Mouse (Mus musculus) frontal cortex, postnatal 36 days (tissue): Measurements from ENCODE around the gene Fam241a.

Experiments
- DNase-seq, 2 experiments: peaks; one replicate each; pipeline ENCODE4 v3.0.0; 2022; ENCODE audit warnings: low spot score in 2 of 2

Fam241a gene

DNA sequence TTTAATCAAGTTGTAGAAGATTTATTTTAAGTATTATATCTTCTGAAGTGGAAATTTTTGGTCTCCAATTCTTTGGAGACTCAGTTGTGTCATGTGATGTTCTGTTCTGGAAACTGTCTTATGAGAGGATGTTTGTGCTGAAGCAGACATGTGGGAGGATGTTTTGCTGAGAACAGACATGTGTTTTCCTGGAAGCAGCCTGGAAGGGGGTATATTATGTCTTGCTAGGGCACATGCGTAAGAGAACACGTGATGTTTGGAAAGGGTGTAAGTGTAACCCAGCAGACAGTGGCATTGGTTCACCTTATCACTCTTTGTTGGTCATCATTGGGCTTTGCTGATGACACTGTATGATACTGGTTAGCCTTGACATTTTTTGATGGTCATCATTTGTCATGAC, 20.6 kb downstream of the Fam241a start:
- no peak for DNase-seq

GRCm38 (mm10) chr3:127875059-127875458, 21.1 kb downstream of the Fam241a start:
- no peak for DNase-seq

GRCm38 (mm10) chr3:127874254-127874883, 21.8 kb downstream of the Fam241a start:
- DNase-seq = no peak

- no peak for DNase-seq
Observed at GRCm38 (mm10) chr3:127871575-127871974, 24.5 kb downstream of the Fam241a start.

- no peak for DNase-seq
Observed at GRCm38 (mm10) chr3:127868880-127869279, 27.2 kb downstream of the Fam241a start.

DNA sequence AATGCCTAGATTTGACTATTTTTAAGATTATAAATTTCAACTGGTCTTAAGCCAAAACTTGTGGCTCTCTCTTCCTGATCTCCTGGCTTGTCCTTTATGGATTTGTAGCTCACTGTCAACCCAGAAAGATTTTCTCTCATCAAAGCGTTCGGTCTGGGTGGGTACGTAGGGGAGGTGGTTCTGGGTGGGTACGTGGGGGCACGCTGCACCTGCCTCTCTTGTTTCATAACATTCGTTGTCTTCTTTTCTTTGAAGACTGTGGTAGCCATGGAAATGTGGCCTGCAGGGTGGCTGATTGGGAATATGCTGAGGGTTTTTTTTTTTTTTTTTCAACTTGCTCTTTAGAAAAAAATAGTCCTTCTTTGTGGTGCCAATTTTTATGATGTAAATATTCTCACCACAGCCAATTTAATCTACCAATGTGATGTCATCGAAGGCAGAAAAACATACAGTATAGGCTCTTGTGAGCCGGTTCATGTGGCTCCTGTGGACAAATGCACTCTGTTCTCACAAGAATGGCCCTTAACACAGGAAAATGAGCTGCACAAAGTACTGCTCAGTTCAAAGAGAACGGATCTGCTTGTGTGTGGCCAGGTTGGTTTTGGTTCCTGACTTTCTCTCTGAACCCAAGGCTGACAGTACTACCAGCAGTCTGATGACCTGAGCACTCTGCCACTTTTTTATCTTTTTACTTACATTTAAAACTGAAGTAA, 27.9 kb downstream of the Fam241a start:
- no peak for DNase-seq

DNA sequence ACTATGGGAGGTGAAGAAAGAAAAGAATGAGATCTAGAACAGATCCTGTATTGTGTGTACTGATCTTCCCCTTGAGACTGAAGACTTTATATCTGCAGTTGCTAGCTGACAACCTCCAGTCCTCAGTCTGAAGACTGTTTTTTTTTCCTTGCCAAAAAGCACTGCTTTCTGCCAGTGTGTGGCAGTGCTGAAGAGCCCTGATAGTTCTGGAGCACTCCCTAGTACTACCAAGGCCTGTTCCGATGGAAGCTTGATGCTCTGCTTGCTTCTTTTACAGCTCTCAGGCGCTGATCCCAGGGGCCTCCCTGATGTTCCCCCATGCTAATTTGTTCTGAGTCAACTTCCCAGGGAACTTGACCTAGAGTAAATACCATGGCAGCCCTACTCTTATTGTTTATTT, 31.9 kb downstream of the Fam241a start:
- DNase-seq = no peak

DNA sequence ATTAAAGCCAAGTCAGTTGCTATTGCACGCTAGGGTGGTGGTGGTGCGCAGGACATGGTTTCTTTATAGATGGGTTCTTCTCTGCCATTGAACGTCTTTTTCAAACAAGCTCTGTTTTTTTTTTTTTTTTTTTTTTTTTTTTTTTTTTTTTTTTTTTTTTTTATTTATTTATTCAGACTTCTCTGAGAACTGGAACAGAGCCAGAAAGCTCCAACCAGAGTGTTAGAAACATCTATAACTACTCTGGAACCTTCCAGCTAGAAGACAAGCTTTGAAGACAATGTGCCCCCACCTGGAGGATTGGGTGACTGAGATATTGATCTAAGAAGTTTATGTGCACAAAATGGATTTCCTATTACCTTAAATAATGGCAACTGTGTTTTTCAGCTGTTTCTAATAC, 32.6 kb downstream of the Fam241a start:
- DNase-seq = no peak

DNA sequence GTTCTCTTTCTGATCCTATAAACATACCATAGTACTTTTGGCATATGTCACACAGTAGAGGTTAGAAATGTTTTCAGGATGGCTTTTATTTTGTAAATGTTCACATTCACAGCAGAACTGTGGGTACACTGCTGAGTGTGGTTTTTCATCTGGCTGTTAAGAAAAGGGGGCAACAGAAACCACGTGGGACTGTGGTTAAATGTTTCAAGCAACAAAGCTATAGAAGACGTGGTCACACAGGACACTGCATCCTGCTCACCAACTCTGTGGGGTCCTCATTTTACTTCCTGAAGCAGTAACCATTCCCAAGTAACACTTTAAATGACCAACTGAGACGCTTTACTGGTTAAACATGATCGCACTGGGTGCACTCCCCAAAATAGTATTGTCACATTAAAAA, 33.6 kb downstream of the Fam241a start:
- DNase-seq = no peak

DNA sequence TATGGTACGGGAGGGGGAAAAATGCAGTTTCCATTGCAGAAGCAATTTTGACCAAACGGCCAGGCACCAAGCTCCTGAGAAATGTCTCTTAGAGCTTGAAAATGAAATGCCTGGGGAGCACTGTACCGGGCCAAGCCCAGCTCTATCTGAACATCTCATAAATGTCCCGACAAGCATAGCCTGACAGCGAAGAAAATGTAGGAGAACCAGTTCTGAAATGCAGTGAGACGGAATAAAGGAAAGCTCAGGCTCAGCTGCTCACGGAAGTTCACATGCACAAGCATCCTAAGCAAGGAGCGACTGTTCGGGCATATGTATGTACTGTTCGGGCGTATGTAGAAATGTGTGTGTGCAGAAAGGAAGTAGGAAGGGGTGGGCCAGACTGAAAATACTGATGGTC, 34.8 kb downstream of the Fam241a start:
- DNase-seq = no peak

DNA sequence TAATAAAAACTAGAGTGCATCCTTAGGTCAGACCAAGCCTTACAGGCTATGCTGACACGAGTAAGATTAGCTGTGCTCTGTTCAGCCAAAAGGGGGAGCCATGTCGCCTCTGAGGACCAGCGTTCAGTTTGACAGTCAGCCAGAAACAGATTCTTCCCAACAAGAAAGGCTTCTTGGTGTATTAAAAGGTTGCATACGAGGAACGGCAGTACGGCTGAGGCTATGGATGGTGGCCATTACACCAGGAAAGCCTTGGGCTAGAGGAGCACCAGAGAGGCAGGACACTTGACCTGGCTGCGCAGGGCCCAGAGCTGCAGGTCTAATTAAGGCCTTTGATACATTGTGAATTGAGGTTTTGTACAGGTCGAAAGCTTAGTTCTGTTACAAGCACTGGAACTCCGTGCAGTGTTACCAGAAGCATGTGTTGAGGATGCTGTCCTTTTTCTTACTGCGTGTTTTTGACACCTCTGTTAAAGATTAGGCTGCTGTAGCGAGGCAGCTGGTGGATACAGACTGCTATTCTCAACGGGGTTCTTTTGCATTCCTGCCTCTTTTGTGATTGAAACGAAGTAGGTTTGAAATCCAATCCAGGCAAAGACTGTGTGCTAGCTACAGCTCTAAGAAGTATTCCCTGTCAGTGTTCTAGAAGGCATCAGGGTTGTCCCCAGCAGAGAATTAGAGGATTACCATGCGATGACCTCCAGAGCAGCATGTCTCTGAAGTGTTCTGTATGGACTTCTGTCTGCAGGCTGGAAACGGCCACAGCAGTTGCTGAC, 42.5 kb downstream of the Fam241a start:
- DNase-seq = peak; percentile 51 to 71

DNA sequence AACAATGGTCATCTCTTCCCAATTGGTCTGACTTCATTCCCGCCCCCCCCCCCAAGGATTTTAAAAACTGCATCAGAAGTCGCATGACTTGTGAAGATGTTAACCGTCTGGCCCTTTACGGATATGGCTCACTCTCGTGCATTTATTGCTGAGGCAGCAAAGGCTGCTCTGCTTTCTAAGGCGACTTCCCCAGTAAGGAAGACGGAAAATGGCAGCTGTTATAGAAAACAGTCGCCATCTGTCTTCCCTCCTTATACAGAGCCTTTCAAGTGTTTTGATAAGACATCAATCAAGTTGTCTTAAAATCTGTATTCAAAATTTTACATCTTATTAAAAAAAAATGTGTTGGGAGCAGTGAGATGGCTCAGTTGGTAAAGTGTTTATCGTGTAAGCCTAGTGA, 43.4 kb downstream of the Fam241a start:
- no peak for DNase-seq

DNA sequence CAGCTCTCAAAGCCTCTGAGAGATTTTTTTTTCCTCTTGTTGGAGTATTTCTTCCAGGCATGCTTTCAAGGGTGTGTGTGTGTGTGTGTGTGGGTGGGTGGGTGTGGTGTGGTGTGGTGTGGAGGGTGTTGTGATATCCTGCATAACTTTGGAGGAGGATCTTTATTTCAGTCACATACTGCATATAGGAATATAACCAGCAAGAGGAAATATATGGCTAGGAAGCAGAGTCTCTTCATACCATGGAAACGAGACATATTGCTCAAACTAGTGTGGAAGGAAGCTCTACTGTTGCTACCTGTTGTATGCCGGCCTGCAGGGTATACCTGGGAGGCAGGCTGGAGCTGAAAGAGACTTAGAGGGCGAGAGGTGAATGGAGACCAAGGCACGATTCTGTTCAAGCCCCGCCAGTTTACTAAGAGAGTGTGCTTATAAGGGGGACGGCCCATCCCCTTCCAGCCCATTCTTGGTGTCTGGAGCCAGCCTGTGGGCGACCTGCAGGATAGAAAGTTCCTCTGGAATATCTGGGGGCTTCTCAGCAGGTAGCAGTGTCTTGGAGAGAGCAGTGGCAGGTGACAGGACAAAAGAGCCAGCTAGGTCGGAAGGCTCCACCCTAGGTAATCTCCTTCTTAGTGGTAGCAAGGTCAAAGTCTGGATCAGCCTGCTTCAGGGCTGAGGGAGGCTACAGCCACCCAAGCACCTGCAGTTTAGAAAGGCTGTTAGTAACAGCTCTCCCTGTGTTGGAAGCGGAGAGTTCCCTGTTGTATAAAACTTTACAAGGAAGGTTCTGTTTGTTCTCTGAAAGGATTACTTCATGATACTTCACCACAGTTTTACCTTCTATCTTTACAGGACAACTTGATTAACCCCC, 45.1 kb downstream of the Fam241a start:
- no peak for DNase-seq

DNA sequence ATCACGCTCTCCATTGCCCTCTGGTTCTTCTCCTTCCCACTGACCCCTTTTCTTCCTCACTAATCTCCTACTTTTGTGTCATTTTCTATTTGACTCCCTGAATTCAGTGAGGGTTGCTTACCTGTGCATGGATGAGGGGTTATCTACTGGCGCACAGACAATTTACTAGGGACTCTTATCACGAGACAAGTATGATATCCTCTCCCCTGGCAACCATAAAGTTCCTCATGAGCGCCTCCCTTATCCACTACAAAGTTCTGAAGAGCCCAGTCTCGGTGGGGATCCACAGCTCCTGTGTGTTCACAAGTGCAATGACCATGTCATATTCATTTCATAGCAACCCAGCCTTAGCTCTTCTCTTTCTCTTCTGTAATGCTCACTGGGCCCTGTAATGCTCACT, 46.2 kb downstream of the Fam241a start:
- DNase-seq = no peak

DNA sequence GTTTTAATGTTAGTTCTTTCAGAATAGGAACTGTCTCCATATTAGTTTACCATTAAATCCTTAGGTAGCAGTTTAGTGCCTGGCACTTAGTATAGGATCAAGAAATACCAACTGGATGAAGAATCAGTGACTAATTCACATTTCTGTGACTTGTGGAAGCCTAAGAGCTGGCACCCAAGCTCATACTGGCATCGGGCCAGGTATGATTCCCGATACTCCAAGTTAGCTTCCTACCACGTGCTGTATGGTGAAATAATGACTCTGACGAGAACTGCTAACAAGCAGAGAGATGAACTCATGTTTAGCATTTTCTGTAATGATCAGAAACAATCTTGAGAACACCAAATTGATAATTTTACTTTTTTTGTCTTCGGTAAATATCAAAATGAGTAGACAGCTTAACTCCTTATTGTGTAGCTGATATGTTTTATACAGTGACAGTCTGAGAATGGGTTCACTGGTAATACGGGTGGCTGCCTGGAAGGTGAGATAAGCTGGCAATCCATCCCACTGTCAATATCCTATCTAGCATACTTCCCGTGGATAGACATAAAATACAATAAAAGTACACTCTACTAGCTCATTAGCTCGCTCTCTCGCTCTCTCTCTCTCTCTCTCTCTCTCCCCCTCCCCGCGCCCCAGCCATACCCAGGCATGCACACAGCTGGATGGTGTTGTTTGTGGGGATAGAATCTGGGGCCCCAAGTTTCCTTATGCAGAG, 47.9 kb downstream of the Fam241a start:
- DNase-seq = no peak

DNA sequence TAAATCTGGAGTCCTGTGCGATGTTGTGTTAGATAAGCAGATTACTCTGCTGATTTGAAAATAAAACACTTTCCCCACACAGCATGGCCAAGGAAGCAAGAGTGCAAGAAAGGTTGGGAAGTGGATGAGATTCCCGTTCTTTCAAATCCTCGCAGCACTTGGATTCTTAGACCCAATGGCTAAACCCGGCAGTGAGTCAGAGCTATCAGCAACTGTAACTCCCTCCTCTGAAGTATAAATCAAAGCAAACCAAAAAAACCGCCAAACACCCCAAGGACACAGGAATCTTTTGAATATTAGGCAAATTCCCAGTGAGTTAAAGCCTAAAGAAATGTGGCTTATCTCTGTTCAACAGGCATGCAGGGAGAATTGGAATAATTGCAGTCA, 52.2 kb downstream of the Fam241a start:
- DNase-seq = no peak

GRCm38 (mm10) chr3:127843324-127843940, 52.7 kb downstream of the Fam241a start:
- DNase-seq = no peak

- no peak for DNase-seq
Observed at GRCm38 (mm10) chr3:127841926-127842325, 54.2 kb downstream of the Fam241a start.

DNA sequence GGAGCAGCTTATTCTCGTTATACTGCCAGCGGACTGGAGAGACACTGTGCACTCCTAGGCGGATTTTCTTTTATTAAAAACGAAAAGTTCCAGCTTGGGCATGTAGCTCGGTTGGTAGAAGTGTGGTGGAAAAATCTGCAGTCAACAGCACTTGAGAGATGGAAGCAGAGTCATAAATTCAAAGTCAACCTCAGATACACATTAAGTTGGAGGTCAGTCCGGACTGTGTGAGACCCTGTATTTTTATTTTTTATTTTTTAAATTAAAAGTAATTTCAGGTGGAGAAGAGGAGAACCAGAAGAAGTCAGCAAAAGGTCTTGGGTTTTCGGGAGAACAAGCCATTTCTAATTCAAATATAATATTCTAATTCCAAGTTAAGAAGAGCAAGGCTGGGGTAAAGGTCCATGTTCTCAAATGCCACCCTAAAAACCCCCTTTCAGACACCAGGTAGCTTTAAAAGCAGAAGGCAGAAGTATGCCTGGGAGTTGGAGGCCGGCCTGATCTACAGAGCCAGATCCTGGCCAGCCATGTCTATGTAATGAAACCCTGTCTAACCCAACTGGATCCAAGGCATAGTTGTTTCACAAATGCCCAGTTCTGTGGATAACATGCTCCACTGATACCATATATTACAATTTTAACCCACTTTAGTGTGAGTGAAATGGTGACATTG, 58.0 kb downstream of the Fam241a start:
- DNase-seq = no peak

GRCm38 (mm10) chr3:127837154-127837865, 58.8 kb downstream of the Fam241a start, which contains the start of gene Ap1ar:
Gene Ap1ar, minus strand, starts transcription at chr3:127837523.
- peak; percentile 95 to 98 for DNase-seq
